Mouse (Mus musculus) liver, postnatal 0 days (tissue): ENCODE measurements around the gene Gm11027. TPM values are rescaled to one million over a fixed set of nuclear protein-coding genes. Genes with fewer than 3 reads are reported as not detected.
"Not testable (repeated sequence)": the region's sequence is repeated elsewhere in the genome, so short reads cannot be mapped to it uniquely, and the experiment has no call there.

ENCODE experiments used
- ATAC-seq: fragments of 200-750 bp; cut with Nextera tagmentation; 2 replicates; pipeline ENCODE4 v1.8.0; 2017; ENCODE audit warnings: mild to moderate bottlenecking, moderate library complexity
- DNase-seq: peaks from one replicate; pipeline ENCODE4 v3.0.0-alpha.2; 2016
- H3K27ac ChIP-seq: fragments of 300-500 bp; sonication (generic); 2 replicates; pipeline ENCODE4 v1.5.1; 2014; ENCODE audit warnings: antibody characterized with exemption, moderate library complexity, mild to moderate bottlenecking, low read depth
- H3K27me3 ChIP-seq: fragments of 300-500 bp; sonication (generic); 2 replicates; pipeline ENCODE4 v1.6.1; 2014; ENCODE audit warnings: low read length, control low read depth, mixed read lengths; ENCODE audit not compliant: insufficient read depth
- H3K36me3 ChIP-seq: fragments of 300-500 bp; sonication (generic); replicated peaks from 2 replicates; pipeline ENCODE4 v1.6.1; 2014; ENCODE audit warnings: mild to moderate bottlenecking, control low read depth, low read length, moderate library complexity, mixed read lengths; ENCODE audit not compliant: insufficient read depth
- H3K4me1 ChIP-seq: fragments of 300-500 bp; sonication (generic); 2 replicates; pipeline ENCODE4 v1.6.1; 2014; ENCODE audit warnings: antibody characterized with exemption, mild to moderate bottlenecking, control low read depth; ENCODE audit not compliant: insufficient read depth
- H3K4me2 ChIP-seq: fragments of 300-500 bp; sonication (generic); 2 replicates; pipeline ENCODE4 v1.6.1; 2014; ENCODE audit warnings: low read depth, mild to moderate bottlenecking, low read length, moderate library complexity, mixed read lengths
- H3K4me3 ChIP-seq: fragments of 300-500 bp; sonication (generic); 2 replicates; pipeline ENCODE4 v1.5.1; 2014; ENCODE audit warnings: low read depth, low read length
- H3K9ac ChIP-seq: fragments of 300-500 bp; sonication (generic); replicated peaks from 2 replicates; pipeline ENCODE4 v1.6.1; 2014; ENCODE audit warnings: mild to moderate bottlenecking, moderate library complexity
- H3K9me3 ChIP-seq: fragments of 300-500 bp; sonication (generic); 2 replicates; pipeline ENCODE4 v1.6.1; 2016; ENCODE audit warnings: mild to moderate bottlenecking, control low read depth, low read length, mixed read lengths
- CTCF ChIP-seq: sonication (generic); IDR thresholded peaks from 2 replicates; pipeline ENCODE4 v1.5.1; 2016; ENCODE audit warnings: antibody characterized with exemption, low read depth
- EP300 ChIP-seq: IDR thresholded peaks from 2 replicates; pipeline ENCODE4 v1.6.1; 2016; ENCODE audit warnings: antibody characterized with exemption, low read depth, mild to moderate bottlenecking
- WGBS: fragments of 180-500 bp; shearing (Covaris S2); extraction: QIAGEN DNeasy Blood & Tissue Kit; methylation state at CpG from one replicate; pipeline ENCODE4 v1.1.7; 2014; ENCODE audit not compliant: insufficient replicate concordance; 5-methylcytosine and 5-hydroxymethylcytosine counted together
- polyA plus RNA-seq: library from polyadenylated mRNA; unstranded; fragments of >200 nt; fragmentation: Nextera tagmentation; extraction: Ambion mirVana; gene quantifications from 2 replicates; pipeline ENCODE4 v1.2.1, GENCODE M21; 2015

Gm11027 gene
- polyA plus RNA-seq = not detected in 2 replicates

- not testable (repeated sequence) for H3K4me3 ChIP-seq, H3K27ac ChIP-seq, H3K9ac ChIP-seq, H3K36me3 ChIP-seq, DNase-seq, ATAC-seq, H3K4me2 ChIP-seq, H3K9me3 ChIP-seq, H3K27me3 ChIP-seq
- H3K4me1 ChIP-seq = peaks cover 16% of the 10 kb centered on the region
- WGBS = 89% methylated on average over 2 of the region's 2 CpGs
Measured at GRCm38 (mm10) chr12:116275086-116275485, at the start of gene Gm11027. TSS of gene Gm11027 (plus strand) at chr12:116275386.

GRCm38 (mm10) chr12:116226289-116227057 is 48.7 kb upstream of the Gm11027 start:
- Histone ChIP-seq H3K4me1 (no peaks in the 10 kb centered on the region), H3K27ac (no peak overlapping the region), H3K36me3 (peaks cover 6% of the 10 kb centered on the region), H3K9me3 (no peaks in the 10 kb centered on the region), H3K9ac (no peak overlapping the region), H3K27me3 (no peaks in the 10 kb centered on the region), H3K4me2 (no peak overlapping the region), H3K4me3 (no peak overlapping the region)
- no peak for DNase-seq
- WGBS = 82% methylated on average over 10 of the region's 10 CpGs
- TF ChIP-seq CTCF (no peak), EP300 (no peak)
- no peak for ATAC-seq

GRCm38 (mm10) chr12:116229451-116229850 is 45.7 kb upstream of the Gm11027 start:
- H3K4me1 ChIP-seq = no peaks in the 10 kb centered on the region
- no peaks in the 10 kb centered on the region for H3K27me3 ChIP-seq
- H3K4me3 ChIP-seq = no peak overlapping the region
- DNase-seq (no peak), ATAC-seq (no peak)
- WGBS = 80% methylated on average over 3 of the region's 3 CpGs
- TF ChIP-seq EP300 = no peak
- TF ChIP-seq CTCF = no peak
- no peak overlapping the region for H3K27ac ChIP-seq
- H3K9me3 ChIP-seq = no peaks in the 10 kb centered on the region
- H3K4me2 ChIP-seq = no peak overlapping the region
- H3K36me3 ChIP-seq = peaks cover 3% of the 10 kb centered on the region; the same call in 1 of the 2 replicates
- no peak overlapping the region for H3K9ac ChIP-seq

- WGBS = 57% methylated on average over 12 of the region's 12 CpGs
- no peak overlapping the region for H3K9ac ChIP-seq
- peak overlapping the region; percentile 24; the same call in 1 of the 2 replicates for H3K27ac ChIP-seq
- H3K9me3 ChIP-seq = no peaks in the 10 kb centered on the region
- ATAC-seq = 0 out of 2 replicates have a peak, but pooled peaks have one; percentile 21
- TF ChIP-seq EP300 (peak; percentile 81), CTCF (no peak)
- no peaks in the 10 kb centered on the region for H3K36me3 ChIP-seq
- H3K27me3 ChIP-seq = no peaks in the 10 kb centered on the region
- H3K4me1 ChIP-seq = no peaks in the 10 kb centered on the region
- H3K4me2 ChIP-seq = 0 out of 2 replicates have a peak overlapping the region, but pooled peaks have one; percentile 18
- DNase-seq = peak; percentile 69
- H3K4me3 ChIP-seq = no peak overlapping the region
Measured at GRCm38 (mm10) chr12:116231612-116232011, 43.6 kb upstream of the Gm11027 start.

GRCm38 (mm10) chr12:116232061-116232460 is 43.1 kb upstream of the Gm11027 start:
- H3K36me3 ChIP-seq = no peaks in the 10 kb centered on the region
- TF ChIP-seq EP300 = no peak
- TF ChIP-seq CTCF = no peak
- ATAC-seq = no peak
- WGBS = 88% methylated on average over 1 of the region's 1 CpGs
- H3K4me3 ChIP-seq = no peak overlapping the region
- H3K4me1 ChIP-seq = no peaks in the 10 kb centered on the region
- H3K4me2 ChIP-seq = 0 out of 2 replicates have a peak overlapping the region, but pooled peaks have one; percentile 18
- H3K9ac ChIP-seq = no peak overlapping the region
- no peaks in the 10 kb centered on the region for H3K27me3 ChIP-seq
- H3K27ac ChIP-seq = peak overlapping the region; percentile 24; the same call in 1 of the 2 replicates
- DNase-seq = no peak
- no peaks in the 10 kb centered on the region for H3K9me3 ChIP-seq

GRCm38 (mm10) chr12:116235356-116235755 is 39.8 kb upstream of the Gm11027 start:
- H3K9ac ChIP-seq = no peak overlapping the region
- no peaks in the 10 kb centered on the region for H3K9me3 ChIP-seq
- H3K4me2 ChIP-seq = no peak overlapping the region
- WGBS = 65% methylated on average over 4 of the region's 4 CpGs
- no peak overlapping the region for H3K4me3 ChIP-seq
- no peaks in the 10 kb centered on the region for H3K36me3 ChIP-seq
- H3K27me3 ChIP-seq = no peaks in the 10 kb centered on the region
- peak; percentile 16 for DNase-seq
- TF ChIP-seq CTCF (peak; percentile 64), EP300 (no peak)
- ATAC-seq = peak; percentile 49
- H3K27ac ChIP-seq = no peak overlapping the region
- no peaks in the 10 kb centered on the region for H3K4me1 ChIP-seq
